Mouse (Mus musculus): ENCODE measurements around the gene Dcbld2. TPM values are rescaled to one million over a fixed set of nuclear protein-coding genes. Genes with fewer than 3 reads are reported as not detected.

Gene Dcbld2
- polyA plus RNA-seq, 1 experiment from 2014 or later, result 8.6 TPM

DNA sequence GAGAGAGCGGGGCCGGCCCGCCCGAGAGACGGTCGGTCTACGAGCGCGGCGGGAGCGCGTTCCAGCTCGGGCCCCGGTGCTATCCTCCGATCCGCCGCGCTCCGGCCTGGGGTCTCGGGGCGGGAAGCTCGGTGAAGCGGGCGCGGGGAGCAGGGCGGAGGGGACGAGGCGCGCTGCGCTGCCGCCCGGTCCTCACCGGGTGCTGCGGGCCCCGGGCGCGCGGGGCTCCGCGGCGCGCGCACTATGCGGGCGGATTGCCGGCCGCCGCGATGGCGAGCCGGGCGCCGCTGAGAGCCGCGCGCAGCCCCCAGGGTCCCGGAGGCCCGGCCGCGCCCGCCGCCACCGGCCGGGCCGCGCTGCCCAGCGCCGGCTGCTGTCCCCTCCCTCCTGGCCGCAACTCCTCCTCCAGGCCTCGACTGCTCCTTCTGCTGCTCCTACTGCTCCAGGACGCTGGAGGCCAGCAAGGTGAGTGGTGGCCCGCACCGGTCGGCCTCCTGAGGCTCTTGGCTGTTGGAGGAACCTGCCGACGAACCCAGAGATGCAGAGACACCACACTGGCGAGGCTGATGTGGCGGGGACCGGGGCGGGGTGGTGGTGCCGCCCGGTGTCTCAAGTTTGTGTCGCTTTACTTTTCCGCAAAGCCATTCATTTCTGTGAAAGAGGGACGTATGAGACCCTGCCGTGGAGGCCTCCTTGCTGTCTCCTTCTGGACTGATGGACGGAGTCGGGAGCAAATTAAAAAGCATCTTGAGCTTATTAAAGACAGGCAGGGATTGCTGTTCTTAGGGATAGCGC is 441 bp downstream of the Dcbld2 start:
- H3K4me3 ChIP-seq (replicated peaks), result peak overlapping the region; percentile 92
- H3K4me1 ChIP-seq, result 0 out of 2 replicates have a peak, but pooled peaks cover 3% of the 10 kb centered on the region
- H3K4me2 ChIP-seq, result peak overlapping the region; percentile 65
- peak; percentile 24 for ATAC-seq (ENCODE audit: insufficient read depth, low FRiP score, low read depth)
- peak overlapping the region; percentile 87 for H3K9ac ChIP-seq
- H3K27me3 ChIP-seq (replicated peaks), result no peaks in the 10 kb centered on the region
- no peaks in the 10 kb centered on the region for H3K9me3 ChIP-seq
- peak overlapping the region; percentile 84 for H3K27ac ChIP-seq
- WGBS, result under 1% methylated on average over 41 of the region's 89 CpGs
- H3K36me3 ChIP-seq, result no peaks in the 10 kb centered on the region

DNA sequence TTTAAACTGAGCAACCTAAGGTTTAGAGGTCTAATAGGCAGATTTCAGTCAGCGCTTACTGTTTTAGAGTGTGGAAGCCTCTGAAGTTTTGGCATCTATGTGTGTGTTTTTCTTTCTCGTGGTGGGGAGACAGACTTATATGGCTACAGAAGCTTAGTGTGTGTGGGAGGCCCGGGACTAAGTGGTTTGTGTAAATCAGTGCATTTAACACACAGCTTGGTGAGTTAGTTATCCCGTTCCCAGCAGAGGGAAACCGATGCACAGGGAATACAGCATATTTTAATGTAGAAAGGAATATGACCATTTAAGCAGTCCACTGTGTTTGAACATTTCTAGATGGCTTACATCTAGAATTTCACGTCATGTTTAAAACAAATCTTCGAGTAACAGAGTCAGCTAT is 1.6 kb downstream of the Dcbld2 start:
- 36% methylated on average over 7 of the region's 7 CpGs for WGBS
- H3K27ac ChIP-seq, result no peak overlapping the region

DNA sequence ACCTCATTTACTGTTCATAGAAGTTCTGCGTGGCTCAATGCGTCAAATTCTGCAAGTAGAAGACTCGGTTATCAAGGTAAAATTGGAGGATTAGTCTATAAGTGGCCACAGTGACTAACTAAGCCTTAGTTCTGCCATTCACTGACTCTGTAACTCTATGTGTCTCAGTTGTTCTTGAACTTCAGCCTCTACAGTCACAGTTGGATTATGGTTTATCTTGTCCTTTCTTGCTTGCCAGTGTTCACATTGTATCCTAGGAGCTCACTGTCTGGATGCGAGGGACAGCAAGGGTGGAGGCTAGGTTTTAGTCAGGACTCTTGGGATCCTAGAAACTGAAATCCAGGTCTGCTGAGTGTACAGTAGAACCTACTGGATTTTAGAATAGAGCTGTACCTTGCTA is 6.6 kb downstream of the Dcbld2 start:
- Histone ChIP-seq H3K4me3 (replicated peaks) (no peak overlapping the region), H3K27me3 (replicated peaks) (no peaks in the 10 kb centered on the region), H3K9me3 (no peaks in the 10 kb centered on the region), H3K4me1 (no peaks in the 10 kb centered on the region), H3K36me3 (no peaks in the 10 kb centered on the region), H3K4me2 (no peak overlapping the region), H3K27ac (no peak overlapping the region), H3K9ac (no peak overlapping the region)
- WGBS, result 93% methylated on average over 4 of the region's 4 CpGs
- ATAC-seq (ENCODE audit: insufficient read depth, low FRiP score, low read depth), result no peak

More for the DNA sequence above, 1.6 kb downstream of the Dcbld2 start:
- no peaks in the 10 kb centered on the region for H3K36me3 ChIP-seq
- H3K4me1 ChIP-seq, result 0 out of 2 replicates have a peak, but pooled peaks cover 3% of the 10 kb centered on the region
- H3K4me3 ChIP-seq (replicated peaks), result peak overlapping the region; percentile 92
- no peaks in the 10 kb centered on the region for H3K9me3 ChIP-seq
- no peak overlapping the region for H3K9ac ChIP-seq
- no peaks in the 10 kb centered on the region for H3K27me3 ChIP-seq (replicated peaks)
- ATAC-seq (ENCODE audit: insufficient read depth, low FRiP score, low read depth), result no peak
- H3K4me2 ChIP-seq, result peak overlapping the region; percentile 65

- no peak overlapping the region for H3K27ac ChIP-seq
- no peak overlapping the region for H3K4me2 ChIP-seq
- no peak overlapping the region for H3K9ac ChIP-seq
- WGBS, result 94% methylated on average over 2 of the region's 2 CpGs
- H3K36me3 ChIP-seq, result no peaks in the 10 kb centered on the region
- ATAC-seq (ENCODE audit: insufficient read depth, low FRiP score, low read depth), result no peak
- no peaks in the 10 kb centered on the region for H3K27me3 ChIP-seq (replicated peaks)
- H3K9me3 ChIP-seq, result no peaks in the 10 kb centered on the region
- no peak overlapping the region for H3K4me3 ChIP-seq (replicated peaks)
- H3K4me1 ChIP-seq, result no peaks in the 10 kb centered on the region
Measured at GRCm38 (mm10) chr16:58415500-58415899, 7.3 kb downstream of the Dcbld2 start.

- H3K27ac ChIP-seq, result peak overlapping the region; percentile 57
- peaks cover 11% of the 10 kb centered on the region for H3K4me1 ChIP-seq
- no peak overlapping the region for H3K9ac ChIP-seq
- H3K36me3 ChIP-seq, result no peaks in the 10 kb centered on the region
- WGBS, result 32% methylated on average over 11 of the region's 11 CpGs
- no peak overlapping the region for H3K4me3 ChIP-seq (replicated peaks)
- peak; percentile 56; the same call in 1 of the 2 replicates for ATAC-seq (ENCODE audit: insufficient read depth, low FRiP score, low read depth)
- H3K27me3 ChIP-seq (replicated peaks), result no peaks in the 10 kb centered on the region
- H3K9me3 ChIP-seq, result no peaks in the 10 kb centered on the region
- H3K4me2 ChIP-seq, result no peak overlapping the region
Measured at GRCm38 (mm10) chr16:58421696-58422354, 13.6 kb downstream of the Dcbld2 start.

DNA sequence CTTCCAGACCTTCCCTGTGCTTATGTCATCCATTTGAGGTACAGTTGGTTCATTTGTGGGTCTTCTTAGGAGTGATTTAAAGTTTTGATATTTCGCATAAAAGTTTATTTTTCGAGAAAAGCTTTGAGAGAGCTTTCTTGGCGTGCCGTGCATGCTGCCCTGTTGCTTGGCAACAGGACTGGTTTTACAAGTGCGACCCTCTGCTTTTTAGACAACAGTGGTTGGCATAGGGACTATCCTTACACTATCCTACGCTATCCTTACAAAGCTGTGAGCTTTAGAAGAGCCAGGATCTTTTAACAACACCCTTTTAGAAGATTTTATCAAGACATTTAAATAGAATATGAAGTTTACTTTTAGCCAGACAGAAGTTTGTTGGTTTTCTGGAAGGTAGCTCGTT is 22.0 kb downstream of the Dcbld2 start:
- Histone ChIP-seq H3K9ac (no peak overlapping the region), H3K4me2 (no peak overlapping the region), H3K36me3 (no peaks in the 10 kb centered on the region), H3K4me3 (replicated peaks) (no peak overlapping the region), H3K27ac (no peak overlapping the region), H3K4me1 (no peaks in the 10 kb centered on the region), H3K27me3 (replicated peaks) (no peaks in the 10 kb centered on the region), H3K9me3 (no peaks in the 10 kb centered on the region)
- no peak for ATAC-seq (ENCODE audit: insufficient read depth, low FRiP score, low read depth)
- 75% methylated on average over 7 of the region's 7 CpGs for WGBS

DNA sequence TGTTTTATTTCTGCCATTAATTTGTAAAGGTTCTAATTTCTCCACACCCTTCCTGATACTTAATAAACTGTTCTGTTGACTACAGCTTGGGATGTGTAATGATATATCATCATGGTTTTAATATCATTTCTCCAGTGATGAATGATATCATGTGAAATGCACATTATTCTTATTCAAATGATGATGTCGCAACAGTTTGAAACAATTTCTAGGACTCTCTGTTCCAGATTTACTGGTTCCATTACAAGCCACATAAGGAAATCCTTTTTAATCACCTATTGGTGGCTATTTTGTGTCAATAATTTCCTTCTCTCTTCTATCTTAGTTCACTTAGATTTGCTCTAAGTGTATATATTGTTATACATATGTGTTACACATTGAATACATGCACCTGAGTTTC is 24.1 kb downstream of the Dcbld2 start:
- Histone ChIP-seq H3K36me3 (peaks cover 7% of the 10 kb centered on the region; the same call in 1 of the 2 replicates), H3K27me3 (replicated peaks) (no peaks in the 10 kb centered on the region), H3K4me1 (no peaks in the 10 kb centered on the region), H3K4me2 (no peak overlapping the region), H3K9ac (no peak overlapping the region), H3K9me3 (no peaks in the 10 kb centered on the region), H3K4me3 (replicated peaks) (no peak overlapping the region), H3K27ac (no peak overlapping the region)
- 89% methylated on average over 1 of the region's 1 CpGs for WGBS
- ATAC-seq (ENCODE audit: insufficient read depth, low FRiP score, low read depth), result no peak

GRCm38 (mm10) chr16:58444735-58445134 is 36.5 kb downstream of the Dcbld2 start:
- 70% methylated on average over 6 of the region's 6 CpGs for WGBS
- Histone ChIP-seq H3K9me3 (no peaks in the 10 kb centered on the region), H3K36me3 (no peaks in the 10 kb centered on the region), H3K27me3 (replicated peaks) (no peaks in the 10 kb centered on the region), H3K4me3 (replicated peaks) (no peak overlapping the region), H3K4me2 (no peak overlapping the region), H3K9ac (no peak overlapping the region), H3K4me1 (no peaks in the 10 kb centered on the region), H3K27ac (no peak overlapping the region)
- ATAC-seq (ENCODE audit: insufficient read depth, low FRiP score, low read depth), result no peak

GRCm38 (mm10) chr16:58446281-58447259 is 38.3 kb downstream of the Dcbld2 start:
- Histone ChIP-seq H3K36me3 (peaks cover 4% of the 10 kb centered on the region; the same call in 1 of the 2 replicates), H3K4me2 (no peak overlapping the region), H3K9ac (no peak overlapping the region), H3K27me3 (replicated peaks) (no peaks in the 10 kb centered on the region), H3K9me3 (no peaks in the 10 kb centered on the region), H3K4me3 (replicated peaks) (no peak overlapping the region), H3K27ac (0 out of 2 replicates have a peak overlapping the region, but pooled peaks have one; percentile 16), H3K4me1 (no peaks in the 10 kb centered on the region)
- 79% methylated on average over 4 of the region's 4 CpGs for whole genome bisulfite sequencing
- ATAC-seq (ENCODE audit: insufficient read depth, low FRiP score, low read depth), result peak; percentile 87

- no peak for ATAC-seq (ENCODE audit: insufficient read depth, low FRiP score, low read depth)
- 83% methylated on average over 4 of the region's 4 CpGs for WGBS
- no peak overlapping the region for H3K27ac ChIP-seq
Measured at GRCm38 (mm10) chr16:58449073-58449472, 40.8 kb downstream of the Dcbld2 start.

DNA sequence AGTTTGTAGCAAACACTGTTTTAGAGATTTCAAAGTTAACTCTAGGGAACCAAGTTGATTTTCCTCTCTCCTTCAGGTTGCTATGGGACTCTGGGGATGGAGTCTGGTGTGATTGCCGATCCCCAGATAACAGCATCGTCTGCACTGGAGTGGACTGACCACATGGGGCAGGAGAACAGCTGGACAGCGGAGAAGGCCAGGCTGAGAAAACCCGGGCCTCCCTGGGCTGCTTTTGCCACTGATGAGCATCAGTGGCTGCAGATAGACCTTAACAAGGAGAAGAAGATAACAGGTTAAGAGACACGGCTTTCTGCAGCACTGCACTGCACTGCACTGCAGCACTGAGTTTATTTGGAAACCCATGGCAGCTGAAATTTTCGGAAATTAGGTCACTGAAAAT is 42.4 kb downstream of the Dcbld2 start:
- no peak overlapping the region for H3K9ac ChIP-seq
- no peaks in the 10 kb centered on the region for H3K4me1 ChIP-seq
- no peaks in the 10 kb centered on the region for H3K27me3 ChIP-seq (replicated peaks)
- peaks cover 11% of the 10 kb centered on the region; the same call in 1 of the 2 replicates for H3K36me3 ChIP-seq
- H3K4me3 ChIP-seq (replicated peaks), result no peak overlapping the region
- H3K9me3 ChIP-seq, result no peaks in the 10 kb centered on the region
- H3K27ac ChIP-seq, result no peak overlapping the region
- H3K4me2 ChIP-seq, result no peak overlapping the region
- ATAC-seq (ENCODE audit: insufficient read depth, low FRiP score, low read depth), result no peak
- 70% methylated on average over 6 of the region's 6 CpGs for WGBS

More at GRCm38 (mm10) chr16:58449073-58449472, 40.8 kb downstream of the Dcbld2 start:
- Histone ChIP-seq H3K27me3 (replicated peaks) (no peaks in the 10 kb centered on the region), H3K9me3 (no peaks in the 10 kb centered on the region), H3K4me2 (no peak overlapping the region), H3K9ac (no peak overlapping the region), H3K4me1 (no peaks in the 10 kb centered on the region), H3K4me3 (replicated peaks) (no peak overlapping the region), H3K36me3 (peaks cover 11% of the 10 kb centered on the region; the same call in 1 of the 2 replicates)

Data from stomach, embryonic 15.5 days (tissue).